Mouse (Mus musculus) forebrain, embryonic 11.5 days (tissue): Measurements from ENCODE around the gene Rpl36al. TPM values are rescaled to one million over a fixed set of nuclear protein-coding genes. Genes with fewer than 3 reads are reported as not detected.

Source experiments
- ATAC-seq: fragments of 200-750 bp; cut with Nextera tagmentation; replicated peaks from 2 replicates; pipeline ENCODE4 v1.8.0; 2017; ENCODE audit warnings: moderate TSS enrichment; ENCODE audit not compliant: low FRiP score
- DNase-seq: peaks from one replicate; pipeline ENCODE4 v3.0.0-alpha.2; 2017; ENCODE audit warnings: low spot score
- H3K27ac ChIP-seq: fragments of 300-500 bp; sonication (generic); 2 replicates; pipeline ENCODE4 v1.5.1; 2014; ENCODE audit warnings: low read depth, low read length
- H3K27me3 ChIP-seq: fragments of 300-500 bp; sonication (generic); 2 replicates; pipeline ENCODE4 v1.6.1; 2014; ENCODE audit warnings: mild to moderate bottlenecking, low read length, mixed read lengths; ENCODE audit not compliant: control insufficient read depth, insufficient read depth
- H3K36me3 ChIP-seq: fragments of 300-500 bp; sonication (generic); 2 replicates; pipeline ENCODE4 v1.6.1; 2014; ENCODE audit warnings: mild to moderate bottlenecking, low read length, moderate library complexity, mixed read lengths; ENCODE audit not compliant: control insufficient read depth, insufficient read depth
- H3K4me1 ChIP-seq: fragments of 300-500 bp; sonication (generic); replicated peaks from 2 replicates; pipeline ENCODE4 v1.6.1; 2014; ENCODE audit warnings: low read length, mixed read lengths; ENCODE audit not compliant: control insufficient read depth, insufficient read depth
- H3K4me2 ChIP-seq: fragments of 300-500 bp; sonication (generic); 2 replicates; pipeline ENCODE4 v1.6.1; 2014; ENCODE audit warnings: low read depth, mild to moderate bottlenecking, low read length, moderate library complexity, mixed read lengths; ENCODE audit not compliant: severe bottlenecking
- H3K4me3 ChIP-seq: fragments of 300-500 bp; sonication (generic); 2 replicates; pipeline ENCODE4 v1.5.1; 2014; ENCODE audit warnings: low read depth, low read length
- H3K9ac ChIP-seq: fragments of 300-500 bp; sonication (generic); 2 replicates; pipeline ENCODE4 v1.6.1; 2014; ENCODE audit warnings: low read length
- H3K9me3 ChIP-seq: fragments of 300-500 bp; sonication (generic); 2 replicates; pipeline ENCODE4 v1.6.1; 2016; ENCODE audit warnings: low read length, mixed read lengths; ENCODE audit not compliant: control insufficient read depth
- WGBS: fragments of 180-500 bp; shearing (Covaris S2); extraction: QIAGEN DNeasy Blood & Tissue Kit; methylation state at CpG from one replicate; pipeline ENCODE4 v1.1.7; 2014; 5-methylcytosine and 5-hydroxymethylcytosine counted together
- polyA plus RNA-seq: library from polyadenylated mRNA; unstranded; fragments of >200 nt; fragmentation: Nextera tagmentation; extraction: Ambion mirVana; gene quantifications from 2 replicates; pipeline ENCODE4 v1.2.1, GENCODE M21; 2014

The Rpl36al gene
- polyA plus RNA-seq, 1 experiment from 2014 or later = 487 TPM

- H3K36me3 ChIP-seq = no peaks in the 10 kb centered on the region; the same call in 1 of the 2 replicates
These were observed 1.5 kb upstream of the Rpl36al start for GRCm38 (mm10) chr12:69185371-69185770.

DNA sequence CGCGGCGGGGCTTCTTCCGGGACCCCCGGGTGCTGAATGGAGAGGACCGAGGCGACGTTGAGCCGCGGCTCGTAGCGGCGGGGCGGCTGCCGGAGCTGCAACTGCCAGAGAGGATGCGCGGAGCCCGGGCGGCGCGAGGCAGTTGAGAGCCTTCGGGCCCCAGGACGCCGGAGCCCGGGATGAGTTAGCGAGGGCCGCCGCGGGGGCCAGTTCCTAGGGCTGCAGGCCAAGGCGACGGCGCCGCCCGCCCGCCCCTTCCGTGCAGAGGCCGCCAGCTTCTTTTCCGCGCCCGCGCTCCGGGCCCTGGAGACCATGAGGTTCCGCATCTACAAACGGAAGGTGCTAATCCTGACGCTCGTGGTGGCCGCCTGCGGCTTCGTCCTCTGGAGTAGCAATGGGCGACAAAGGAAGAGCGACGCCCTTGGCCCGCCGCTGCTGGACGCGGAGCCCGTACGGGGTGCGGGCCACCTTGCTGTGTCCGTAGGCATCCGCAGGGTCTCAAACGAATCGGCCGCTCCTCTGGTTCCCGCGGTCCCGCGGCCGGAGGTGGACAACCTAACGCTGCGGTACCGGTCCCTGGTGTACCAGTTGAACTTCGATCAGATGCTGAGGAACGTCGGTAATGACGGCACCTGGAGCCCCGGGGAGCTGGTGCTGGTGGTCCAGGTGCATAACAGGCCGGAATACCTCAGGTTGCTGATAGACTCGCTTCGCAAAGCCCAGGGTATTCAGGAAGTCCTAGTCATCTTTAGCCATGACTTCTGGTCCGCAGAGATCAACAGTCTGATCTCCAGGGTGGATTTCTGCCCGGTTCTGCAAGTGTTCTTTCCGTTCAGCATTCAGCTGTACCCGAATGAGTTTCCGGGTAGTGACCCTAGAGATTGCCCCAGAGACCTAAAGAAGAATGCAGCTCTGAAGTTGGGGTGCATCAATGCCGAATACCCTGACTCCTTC lies 736 bp upstream of the Rpl36al start:
- peaks cover 7% of the 10 kb centered on the region; the same call in 1 of the 2 replicates for H3K4me1 ChIP-seq
- DNase-seq (peak; percentile 79), ATAC-seq (peak; percentile 57)
- H3K27ac ChIP-seq = peak overlapping the region; percentile 66
- peak overlapping the region; percentile 98 for H3K4me2 ChIP-seq
- H3K9ac ChIP-seq = peak overlapping the region; percentile 90
- no peaks in the 10 kb centered on the region for H3K9me3 ChIP-seq
- no peaks in the 10 kb centered on the region; the same call in 1 of the 2 replicates for H3K36me3 ChIP-seq
- H3K27me3 ChIP-seq = no peaks in the 10 kb centered on the region
- 3% methylated on average over 85 of the region's 86 CpGs for WGBS
- H3K4me3 ChIP-seq = peak overlapping the region; percentile 87

More at GRCm38 (mm10) chr12:69185371-69185770, 1.5 kb upstream of the Rpl36al start:
- WGBS = 79% methylated on average over 7 of the region's 7 CpGs
- Histone ChIP-seq H3K4me2 (peak overlapping the region; percentile 98), H3K27ac (no peak overlapping the region), H3K4me3 (peak overlapping the region; percentile 87), H3K27me3 (no peaks in the 10 kb centered on the region), H3K9ac (peak overlapping the region; percentile 90), H3K9me3 (no peaks in the 10 kb centered on the region), H3K4me1 (peaks cover 7% of the 10 kb centered on the region; the same call in 1 of the 2 replicates)
- ATAC-seq (no peak), DNase-seq (no peak)

GRCm38 (mm10) chr12:69181800-69182199 lies 2.1 kb downstream of the Rpl36al start:
- no peak overlapping the region for H3K9ac ChIP-seq
- H3K4me2 ChIP-seq = no peak overlapping the region
- no peaks in the 10 kb centered on the region for H3K27me3 ChIP-seq
- no peaks in the 10 kb centered on the region for H3K9me3 ChIP-seq
- H3K27ac ChIP-seq = no peak overlapping the region
- peaks cover 7% of the 10 kb centered on the region; the same call in 1 of the 2 replicates for H3K4me1 ChIP-seq
- DNase-seq (no peak), ATAC-seq (no peak)
- 83% methylated on average over 4 of the region's 4 CpGs for WGBS
- H3K36me3 ChIP-seq = no peaks in the 10 kb centered on the region; the same call in 1 of the 2 replicates
- no peak overlapping the region for H3K4me3 ChIP-seq

DNA sequence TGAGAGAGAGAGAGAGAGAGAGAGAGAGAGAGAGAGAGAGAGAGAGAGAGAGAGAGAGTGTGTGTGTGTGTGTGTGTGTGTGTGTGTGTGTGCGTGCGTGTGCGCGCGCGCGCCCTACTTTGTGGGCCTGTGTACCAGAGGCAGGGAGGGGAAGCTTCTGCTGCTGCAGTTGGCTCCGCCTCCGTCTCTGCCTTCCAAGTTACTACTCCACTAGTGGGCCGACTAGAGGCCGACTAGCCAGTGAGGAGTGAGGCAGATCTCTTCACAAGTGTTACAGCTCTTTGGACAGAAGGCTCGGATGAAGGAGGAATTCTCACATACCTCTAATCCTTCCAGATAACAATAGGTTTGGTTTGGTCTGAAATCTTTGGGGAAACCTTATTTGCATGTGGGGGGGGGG lies 4.5 kb downstream of the Rpl36al start:
- Histone ChIP-seq H3K4me1 (no peaks in the 10 kb centered on the region), H3K4me3 (no peak overlapping the region), H3K36me3 (no peaks in the 10 kb centered on the region; the same call in 1 of the 2 replicates), H3K27ac (no peak overlapping the region), H3K9me3 (no peaks in the 10 kb centered on the region), H3K4me2 (no peak overlapping the region), H3K27me3 (no peaks in the 10 kb centered on the region), H3K9ac (no peak overlapping the region)
- no peak for ATAC-seq
- DNase-seq = no peak
- WGBS = 72% methylated on average over 12 of the region's 12 CpGs

DNA sequence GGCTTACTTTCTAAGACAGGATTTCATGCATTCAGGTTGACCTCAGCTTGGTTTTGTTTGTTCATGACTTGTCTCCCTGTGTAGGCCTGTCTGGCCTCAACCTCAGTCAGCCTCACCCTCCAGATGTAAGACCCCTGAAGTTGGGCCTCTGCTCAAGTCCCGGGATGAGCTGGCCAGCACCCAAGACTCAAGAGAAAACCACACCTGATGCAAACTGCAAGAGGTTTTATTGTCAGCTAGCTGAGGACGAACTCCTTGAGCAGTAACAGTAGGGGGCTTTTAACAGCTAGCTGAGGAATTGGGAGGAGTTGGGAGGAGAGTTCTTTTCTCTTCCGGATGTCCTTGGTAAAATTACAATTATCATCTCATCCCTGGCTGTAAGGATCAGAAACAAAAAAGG lies 6.4 kb downstream of the Rpl36al start:
- WGBS = 90% methylated on average over 3 of the region's 3 CpGs
- H3K36me3 ChIP-seq = no peaks in the 10 kb centered on the region; the same call in 1 of the 2 replicates

DNA sequence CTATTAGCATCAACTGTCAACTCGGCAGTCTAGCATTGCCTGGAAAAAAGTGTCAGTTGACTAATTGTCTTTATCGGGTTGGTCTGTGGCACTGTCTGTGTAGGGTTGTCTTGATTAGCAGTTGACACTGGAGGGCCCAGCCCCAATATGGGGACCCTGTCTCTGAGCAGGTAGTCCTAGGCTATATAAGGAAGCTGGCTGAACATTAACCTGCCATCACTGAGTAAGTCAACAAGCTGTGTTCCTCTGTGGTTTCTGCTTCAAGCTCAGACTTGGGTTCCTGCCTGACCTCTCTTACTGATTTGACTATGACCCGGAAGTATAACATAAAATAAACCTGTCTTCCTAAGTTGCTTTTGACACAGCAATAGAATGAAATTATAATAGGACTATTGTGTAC lies 7.9 kb downstream of the Rpl36al start:
- Histone ChIP-seq H3K4me3 (no peak overlapping the region), H3K9me3 (no peaks in the 10 kb centered on the region), H3K27me3 (no peaks in the 10 kb centered on the region), H3K36me3 (no peaks in the 10 kb centered on the region; the same call in 1 of the 2 replicates), H3K4me1 (no peaks in the 10 kb centered on the region), H3K27ac (no peak overlapping the region), H3K9ac (no peak overlapping the region), H3K4me2 (no peak overlapping the region)
- WGBS = 91% methylated on average over 3 of the region's 3 CpGs
- DNase-seq (no peak), ATAC-seq (no peak)

More for the DNA sequence above, 6.4 kb downstream of the Rpl36al start:
- H3K4me1 ChIP-seq = no peaks in the 10 kb centered on the region
- DNase-seq = no peak
- no peak overlapping the region for H3K27ac ChIP-seq
- H3K4me3 ChIP-seq = no peak overlapping the region
- H3K9ac ChIP-seq = no peak overlapping the region
- no peak overlapping the region for H3K4me2 ChIP-seq
- H3K9me3 ChIP-seq = no peaks in the 10 kb centered on the region
- no peak for ATAC-seq
- H3K27me3 ChIP-seq = no peaks in the 10 kb centered on the region

DNA sequence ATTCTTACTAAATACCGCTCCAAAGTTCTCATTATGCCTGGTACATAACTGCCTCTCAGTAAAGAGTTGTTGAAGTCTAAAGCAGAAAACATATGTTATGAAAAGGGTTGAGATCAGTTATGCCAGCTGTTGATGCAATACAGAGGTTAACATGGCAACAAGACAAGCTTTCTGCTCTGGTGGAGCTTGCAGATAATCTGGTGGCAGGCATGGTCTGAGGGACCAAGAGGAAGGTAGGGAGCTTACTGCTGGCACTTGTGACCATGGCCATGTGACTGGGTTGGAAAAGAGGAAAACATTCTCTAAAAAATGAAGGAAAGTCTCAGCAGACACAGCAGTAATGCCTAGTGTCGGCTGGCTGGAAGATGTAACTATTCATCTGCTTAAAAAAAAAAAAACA lies 12.6 kb downstream of the Rpl36al start:
- no peak overlapping the region for H3K27ac ChIP-seq
- no peaks in the 10 kb centered on the region for H3K9me3 ChIP-seq
- DNase-seq = no peak
- no peaks in the 10 kb centered on the region; the same call in 1 of the 2 replicates for H3K36me3 ChIP-seq
- no peak for ATAC-seq
- H3K4me3 ChIP-seq = no peak overlapping the region
- no peaks in the 10 kb centered on the region for H3K27me3 ChIP-seq
- WGBS = 89% methylated on average over 2 of the region's 2 CpGs
- H3K4me1 ChIP-seq = no peaks in the 10 kb centered on the region; the same call in 1 of the 2 replicates
- H3K4me2 ChIP-seq = no peak overlapping the region
- no peak overlapping the region for H3K9ac ChIP-seq

DNA sequence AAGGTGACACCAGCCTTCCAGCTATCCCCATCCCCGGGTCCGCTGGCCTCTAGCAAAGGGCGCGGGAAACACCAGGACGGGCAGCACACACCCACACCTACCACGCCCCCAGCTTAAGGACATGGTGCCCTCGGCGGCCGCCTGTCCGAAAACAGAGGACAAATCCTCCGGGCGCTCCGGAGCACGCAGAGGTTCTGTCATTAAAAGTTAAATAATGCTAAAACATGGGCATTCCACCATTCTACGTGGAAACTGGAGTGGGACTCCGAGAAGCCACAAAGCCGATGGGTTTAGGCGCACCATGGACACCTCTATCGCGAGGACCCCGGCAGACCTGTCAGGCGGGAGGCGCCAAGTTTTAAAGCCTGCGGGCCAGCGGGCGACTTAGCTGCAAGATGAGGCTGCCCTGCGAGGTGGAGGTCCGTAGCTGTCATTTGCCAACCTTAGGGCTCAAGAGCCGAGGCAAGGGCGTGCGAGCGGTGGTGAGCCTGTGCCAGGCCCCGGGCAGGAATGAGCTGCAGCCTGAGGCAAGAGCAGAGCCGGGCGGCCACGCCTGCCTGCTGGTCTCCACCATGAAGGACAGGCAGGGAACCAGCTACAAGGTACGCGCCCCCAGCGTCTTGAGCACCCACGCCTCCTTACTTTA lies 15.3 kb downstream of the Rpl36al start, which contains the start of gene Lrr1:
Lrr1 (plus strand) TSS at position 354 of the 646 bp plus-strand sequence.
- WGBS = under 1% methylated on average over 40 of the region's 40 CpGs
- no peaks in the 10 kb centered on the region for H3K9me3 ChIP-seq
- H3K27me3 ChIP-seq = no peaks in the 10 kb centered on the region
- H3K27ac ChIP-seq = peak within 1 kb of the TSS; percentile 59; the same call in 1 of the 2 replicates
- ATAC-seq (peak; percentile 94), DNase-seq (peak; percentile 90)
- no peaks in the 10 kb centered on the region; the same call in 1 of the 2 replicates for H3K4me1 ChIP-seq
- H3K4me3 ChIP-seq = peak within 1 kb of the TSS; percentile 82
- peak within 1 kb of the TSS; percentile 71 for H3K9ac ChIP-seq
- peak within 1 kb of the TSS; percentile 86 for H3K4me2 ChIP-seq
- H3K36me3 ChIP-seq = no peaks in the 10 kb centered on the region
